Mouse (Mus musculus): Measurements from ENCODE around the gene Ror2. TPM values are rescaled to one million over a fixed set of nuclear protein-coding genes. Genes with fewer than 3 reads are reported as not detected.

The Ror2 gene
- total RNA-seq, 2 experiments from 2014 or later = 9.3 to 9.9 TPM

- no peak for DNase-seq (ENCODE audit: low spot score in 2 of 2)
Observed at GRCm38 (mm10) chr13:53075006-53075405, 210.9 kb downstream of the Ror2 start.

GRCm38 (mm10) chr13:53069076-53069690 lies 216.7 kb downstream of the Ror2 start:
- peak in 1 of 2 experiments; percentile 45 for DNase-seq (ENCODE audit: low spot score in 2 of 2)

GRCm38 (mm10) chr13:53068461-53068860 lies 217.5 kb downstream of the Ror2 start:
- no peak for DNase-seq (ENCODE audit: low spot score in 2 of 2)

- DNase-seq (ENCODE audit: low spot score in 2 of 2) = peak in 1 of 2 experiments; percentile 44
Observed at GRCm38 (mm10) chr13:53067949-53068348, 218.0 kb downstream of the Ror2 start.

DNA sequence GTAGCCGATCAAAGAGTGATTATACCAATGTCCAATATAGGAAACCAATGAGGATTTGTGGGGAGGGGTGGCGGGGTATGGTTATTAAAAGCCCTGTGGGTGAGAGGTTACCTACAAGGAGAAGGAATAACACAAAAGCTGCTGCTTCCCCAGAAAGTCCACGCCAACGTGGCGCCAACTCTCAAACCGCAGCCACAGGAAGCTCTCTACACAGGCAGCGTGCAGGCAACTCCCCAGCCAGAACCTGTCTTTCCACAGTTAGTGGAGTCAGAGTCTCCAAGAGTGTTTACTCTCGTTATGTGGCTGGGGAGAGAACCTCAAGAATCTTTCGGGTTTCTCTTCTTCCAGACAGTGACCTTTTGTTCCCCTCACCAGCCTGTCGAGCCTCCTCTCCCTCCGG lies 220.8 kb downstream of the Ror2 start:
- DNase-seq (ENCODE audit: low spot score in 2 of 2) = no peak

- no peak for DNase-seq (ENCODE audit: low spot score in 2 of 2)
Observed at GRCm38 (mm10) chr13:53064681-53065080, 221.2 kb downstream of the Ror2 start.

Other genes starting within 250 kb of the Ror2 start
- gene Sptlc1, start 91.3 kb upstream of the Ror2 start, total RNA-seq (2021) = 10 to 100 TPM; 17.4 to 17.6 TPM
- under 1 TPM; 0.31 to 0.69 TPM for gene Msx2, start 186.9 kb upstream of the Ror2 start, total RNA-seq (2021)